Mouse (Mus musculus) hindbrain, postnatal 0 days (tissue): ENCODE measurements around the gene Tex22. TPM values are rescaled to one million over a fixed set of nuclear protein-coding genes. Genes with fewer than 3 reads are reported as not detected.
A peak's percentile ranks its signal among the peaks of the same experiment; 100 is the strongest.

Source experiments
- ATAC-seq: fragments of 200-750 bp; cut with Nextera tagmentation; 2 replicates; pipeline ENCODE4 v1.8.0; 2017; ENCODE audit warnings: mild to moderate bottlenecking, moderate TSS enrichment, moderate library complexity
- DNase-seq: peaks from one replicate; pipeline ENCODE4 v3.0.0-alpha.2; 2015; ENCODE audit warnings: low spot score
- H3K27ac ChIP-seq: fragments of 300-500 bp; sonication (generic); 2 replicates; pipeline ENCODE4 v1.5.1; 2014; ENCODE audit warnings: mild to moderate bottlenecking
- H3K27me3 ChIP-seq: fragments of 300-500 bp; sonication (generic); 2 replicates; pipeline ENCODE4 v1.6.1; 2014; ENCODE audit warnings: low read length, mixed read lengths; ENCODE audit not compliant: insufficient read depth
- H3K36me3 ChIP-seq: fragments of 300-500 bp; sonication (generic); 2 replicates; pipeline ENCODE4 v1.6.1; 2014; ENCODE audit warnings: low read length, mixed read lengths; ENCODE audit not compliant: insufficient read depth
- H3K4me1 ChIP-seq: fragments of 300-500 bp; sonication (generic); 2 replicates; pipeline ENCODE4 v1.6.1; 2014; ENCODE audit warnings: antibody characterized with exemption, low read length, mixed read lengths; ENCODE audit not compliant: insufficient read depth
- H3K4me2 ChIP-seq: fragments of 300-500 bp; sonication (generic); 2 replicates; pipeline ENCODE4 v1.6.1; 2014; ENCODE audit warnings: low read depth, mild to moderate bottlenecking, low read length, moderate library complexity, mixed read lengths
- H3K4me3 ChIP-seq: fragments of 300-500 bp; sonication (generic); 2 replicates; pipeline ENCODE4 v1.5.1; 2014; ENCODE audit warnings: low read length
- H3K9ac ChIP-seq: fragments of 300-500 bp; sonication (generic); replicated peaks from 2 replicates; pipeline ENCODE4 v1.6.1; 2014; ENCODE audit warnings: mild to moderate bottlenecking, low read length, moderate library complexity, mixed read lengths
- H3K9me3 ChIP-seq: fragments of 300-500 bp; sonication (generic); 2 replicates; pipeline ENCODE4 v1.6.1; 2016; ENCODE audit warnings: low read length, mixed read lengths
- CTCF ChIP-seq: IDR thresholded peaks from 2 replicates; pipeline ENCODE4 v1.5.1; 2016; ENCODE audit warnings: antibody characterized with exemption, control low read depth, low read depth
- WGBS: fragments of 180-500 bp; shearing (Covaris S2); extraction: QIAGEN DNeasy Blood & Tissue Kit; methylation state at CpG from one replicate; pipeline ENCODE4 v1.1.7; 2014; 5-methylcytosine and 5-hydroxymethylcytosine counted together
- polyA plus RNA-seq: library from polyadenylated mRNA; unstranded; fragments of >200 nt; fragmentation: Nextera tagmentation; extraction: Ambion mirVana; gene quantifications from 2 replicates; pipeline ENCODE4 v1.2.1, GENCODE M21; 2015
- total RNA-seq: library from RNA; depleted of rRNA; stranded (reverse); fragments of >200 nt; gene quantifications from 2 replicates; pipeline ENCODE4 v1.2.3, GENCODE M21; 2014

Gene Tex22
- total and polyA plus RNA-seq, 2 experiments from 2014 or later: 0.73 TPM; not detected in 1

- H3K27ac ChIP-seq: no peak overlapping the region
- H3K36me3 ChIP-seq: peaks cover 98% of the 10 kb centered on the region
- no peak overlapping the region for H3K9ac ChIP-seq
- H3K4me3 ChIP-seq: no peak overlapping the region
- ATAC-seq (no peak), DNase-seq (no peak)
- no peaks in the 10 kb centered on the region for H3K27me3 ChIP-seq
- H3K9me3 ChIP-seq: no peaks in the 10 kb centered on the region
- WGBS: 91% methylated on average over 8 of the region's 8 CpGs
- no peak for TF ChIP-seq CTCF
- H3K4me1 ChIP-seq: no peaks in the 10 kb centered on the region
- H3K4me2 ChIP-seq: no peak overlapping the region
Observed at GRCm38 (mm10) chr12:113130732-113131131, 56.4 kb downstream of the Tex22 start.

- DNase-seq: no peak
- Histone ChIP-seq H3K4me2 (no peak overlapping the region), H3K27me3 (no peaks in the 10 kb centered on the region), H3K9ac (no peak overlapping the region), H3K27ac (no peak overlapping the region), H3K36me3 (peaks cover 98% of the 10 kb centered on the region), H3K4me1 (no peaks in the 10 kb centered on the region), H3K4me3 (no peak overlapping the region), H3K9me3 (no peaks in the 10 kb centered on the region)
- ATAC-seq: no peak
- WGBS: 97% methylated on average over 14 of the region's 14 CpGs
- TF ChIP-seq CTCF: no peak
Observed at GRCm38 (mm10) chr12:113131601-113132000, 57.3 kb downstream of the Tex22 start.

GRCm38 (mm10) chr12:113132567-113132966 lies 58.3 kb downstream of the Tex22 start:
- WGBS: 35% methylated on average over 2 of the region's 2 CpGs
- no peaks in the 10 kb centered on the region for H3K4me1 ChIP-seq

GRCm38 (mm10) chr12:113133260-113133659 lies 59.0 kb downstream of the Tex22 start:
- TF ChIP-seq CTCF: no peak
- Histone ChIP-seq H3K9me3 (no peaks in the 10 kb centered on the region), H3K27ac (peak overlapping the region; percentile 32; the same call in 1 of the 2 replicates), H3K27me3 (no peaks in the 10 kb centered on the region), H3K4me2 (no peak overlapping the region), H3K4me3 (no peak overlapping the region), H3K9ac (no peak overlapping the region), H3K4me1 (no peaks in the 10 kb centered on the region), H3K36me3 (peaks cover 95% of the 10 kb centered on the region)
- DNase-seq: peak; percentile 1
- 86% methylated on average over 9 of the region's 9 CpGs for WGBS
- no peak for ATAC-seq

More at GRCm38 (mm10) chr12:113132567-113132966, 58.3 kb downstream of the Tex22 start:
- no peak overlapping the region for H3K4me3 ChIP-seq
- H3K4me2 ChIP-seq: no peak overlapping the region
- peak overlapping the region; percentile 32; the same call in 1 of the 2 replicates for H3K27ac ChIP-seq
- H3K9me3 ChIP-seq: no peaks in the 10 kb centered on the region
- TF ChIP-seq CTCF: no peak
- ATAC-seq (peak; percentile 76), DNase-seq (peak; percentile 61)
- H3K36me3 ChIP-seq: peaks cover 97% of the 10 kb centered on the region
- no peaks in the 10 kb centered on the region for H3K27me3 ChIP-seq
- no peak overlapping the region for H3K9ac ChIP-seq

GRCm38 (mm10) chr12:113133861-113134403 lies 59.6 kb downstream of the Tex22 start:
- H3K9ac ChIP-seq: no peak overlapping the region
- no peak for TF ChIP-seq CTCF
- H3K4me2 ChIP-seq: no peak overlapping the region
- ATAC-seq (no peak), DNase-seq (no peak)
- peaks cover 88% of the 10 kb centered on the region for H3K36me3 ChIP-seq
- no peak overlapping the region for H3K4me3 ChIP-seq
- WGBS: 81% methylated on average over 5 of the region's 5 CpGs
- no peaks in the 10 kb centered on the region for H3K27me3 ChIP-seq
- no peak overlapping the region for H3K27ac ChIP-seq
- no peaks in the 10 kb centered on the region for H3K9me3 ChIP-seq
- H3K4me1 ChIP-seq: peaks cover 3% of the 10 kb centered on the region; the same call in 1 of the 2 replicates

- Histone ChIP-seq H3K27ac (no peak overlapping the region), H3K4me3 (no peak overlapping the region), H3K36me3 (peaks cover 83% of the 10 kb centered on the region), H3K4me2 (no peak overlapping the region), H3K9ac (no peak overlapping the region), H3K9me3 (no peaks in the 10 kb centered on the region), H3K4me1 (peaks cover 9% of the 10 kb centered on the region), H3K27me3 (no peaks in the 10 kb centered on the region)
- ATAC-seq (no peak), DNase-seq (no peak)
- WGBS: 93% methylated on average over 4 of the region's 4 CpGs
- TF ChIP-seq CTCF: no peak
Observed at GRCm38 (mm10) chr12:113134502-113134901, 60.2 kb downstream of the Tex22 start.

- TF ChIP-seq CTCF: no peak
- Histone ChIP-seq H3K9me3 (no peaks in the 10 kb centered on the region), H3K27me3 (no peaks in the 10 kb centered on the region), H3K27ac (no peak overlapping the region), H3K9ac (no peak overlapping the region), H3K4me2 (no peak overlapping the region), H3K4me1 (peaks cover 17% of the 10 kb centered on the region), H3K36me3 (peaks cover 75% of the 10 kb centered on the region), H3K4me3 (no peak overlapping the region)
- WGBS: 89% methylated on average over 7 of the region's 7 CpGs
- ATAC-seq: no peak
- DNase-seq: no peak
Observed at GRCm38 (mm10) chr12:113135401-113135800, 61.1 kb downstream of the Tex22 start.
